Mouse (Mus musculus): ENCODE results near the gene Hdac7.

Hdac7 gene

DNA sequence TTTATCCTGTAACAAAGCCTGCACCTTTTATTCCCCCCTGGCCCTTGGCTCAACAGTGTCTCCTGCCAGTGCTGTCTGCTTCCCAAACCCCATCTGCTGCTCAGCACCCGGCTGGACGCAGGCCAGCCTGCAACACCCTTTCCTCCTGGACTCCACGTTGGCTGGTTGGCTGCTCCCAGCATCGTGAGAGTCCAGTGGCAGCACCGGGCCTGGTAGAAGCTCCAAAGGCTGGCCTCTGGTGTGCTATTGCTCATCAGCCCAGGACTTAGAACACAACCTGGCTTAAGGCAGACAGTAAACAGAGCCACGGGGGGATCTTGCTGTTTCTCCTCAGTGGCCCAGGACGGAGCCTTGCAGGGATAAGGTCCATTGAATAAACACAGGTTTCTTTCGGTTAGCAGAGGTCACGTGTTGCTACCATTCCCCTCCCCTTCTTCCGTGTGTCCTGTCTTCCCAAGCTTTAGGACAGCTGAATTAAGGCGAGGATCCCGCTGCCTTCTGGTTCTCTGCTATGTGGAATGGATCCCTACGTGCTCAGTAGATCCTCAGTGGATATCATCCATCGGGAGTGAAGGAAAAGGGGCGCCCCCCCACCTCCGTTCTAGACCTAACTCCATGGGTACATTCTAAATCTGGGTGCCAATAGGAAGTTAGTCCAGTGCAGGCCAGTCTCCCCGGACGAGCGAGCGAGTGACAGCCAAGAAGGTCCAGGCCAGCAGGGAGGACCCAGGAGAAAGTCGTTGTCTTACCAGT lies 30.7 kb downstream of the Hdac7 start:
- DNase-seq (ENCODE audit: low spot score): no peak

DNA sequence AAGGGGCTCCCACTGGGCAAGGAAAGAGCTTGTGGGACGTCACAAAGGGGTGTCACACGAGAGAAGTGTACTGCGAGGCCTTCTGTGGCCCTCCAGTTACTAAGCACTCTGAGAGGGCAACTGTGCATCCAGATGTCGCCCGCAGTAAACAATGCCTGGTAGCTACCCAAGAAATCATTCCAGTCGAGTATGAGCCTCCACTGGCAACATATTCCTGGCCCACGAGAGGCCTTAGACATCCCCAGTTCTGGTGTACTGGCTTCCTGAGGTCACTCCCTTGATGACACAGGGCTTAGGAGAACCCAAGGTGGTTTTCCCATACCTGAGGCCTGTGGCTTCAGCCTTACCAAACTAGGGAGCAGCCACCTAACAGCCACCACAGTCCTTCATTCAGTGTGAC lies 31.4 kb downstream of the Hdac7 start:
- no peak for DNase-seq (ENCODE audit: low spot score)

- no peak for DNase-seq (ENCODE audit: low spot score)
Observed at GRCm38 (mm10) chr15:97812126-97812525, 32.2 kb downstream of the Hdac7 start.

- no peak for DNase-seq (ENCODE audit: low spot score)
Observed at GRCm38 (mm10) chr15:97811307-97811706, 33.0 kb downstream of the Hdac7 start.

- DNase-seq (ENCODE audit: low spot score): no peak
Observed at GRCm38 (mm10) chr15:97810399-97810798, 33.9 kb downstream of the Hdac7 start.

DNA sequence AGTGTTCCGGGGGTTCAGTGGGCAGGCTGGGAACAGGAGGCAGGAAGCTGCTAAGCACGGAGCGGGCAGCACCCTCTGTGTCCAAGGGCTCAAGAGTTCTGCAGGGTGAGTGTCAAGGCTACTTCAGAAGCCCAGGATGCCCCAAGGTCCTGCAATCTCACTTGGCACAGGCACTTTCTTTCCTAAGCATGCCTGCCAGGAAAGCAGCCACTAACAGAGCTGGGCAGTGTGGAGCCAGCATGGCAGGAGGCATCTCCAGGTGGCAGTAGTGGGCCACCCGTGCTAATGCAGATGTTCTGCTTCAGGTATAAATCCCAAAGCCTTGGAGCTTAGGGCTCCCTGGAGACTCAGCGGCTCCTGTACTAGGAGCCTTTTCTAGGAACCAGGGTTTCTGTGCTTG lies 34.4 kb downstream of the Hdac7 start:
- DNase-seq (ENCODE audit: low spot score): no peak

- no peak for DNase-seq (ENCODE audit: low spot score)
Observed at GRCm38 (mm10) chr15:97809206-97809605, 35.1 kb downstream of the Hdac7 start.

DNA sequence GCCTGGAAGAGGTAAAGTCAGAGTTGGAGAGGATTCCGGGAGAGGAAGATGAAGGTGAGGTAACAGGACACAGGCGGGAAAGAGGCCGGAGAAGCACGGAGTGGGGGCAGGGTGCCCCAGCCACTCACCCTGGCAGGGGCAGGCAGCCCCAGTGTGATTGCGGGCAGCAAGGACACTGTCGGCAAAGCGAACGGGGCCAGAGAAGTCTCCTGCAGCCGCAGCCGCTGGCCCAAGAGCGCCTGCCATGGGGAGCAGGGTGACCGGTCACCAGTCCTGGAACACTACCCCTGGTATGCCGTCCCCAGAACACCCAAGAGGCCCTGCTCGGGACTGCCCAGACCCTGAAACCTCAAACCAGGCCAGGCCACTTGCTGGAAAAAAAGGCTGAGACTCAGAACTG lies 35.8 kb downstream of the Hdac7 start:
- DNase-seq (ENCODE audit: low spot score): no peak

DNA sequence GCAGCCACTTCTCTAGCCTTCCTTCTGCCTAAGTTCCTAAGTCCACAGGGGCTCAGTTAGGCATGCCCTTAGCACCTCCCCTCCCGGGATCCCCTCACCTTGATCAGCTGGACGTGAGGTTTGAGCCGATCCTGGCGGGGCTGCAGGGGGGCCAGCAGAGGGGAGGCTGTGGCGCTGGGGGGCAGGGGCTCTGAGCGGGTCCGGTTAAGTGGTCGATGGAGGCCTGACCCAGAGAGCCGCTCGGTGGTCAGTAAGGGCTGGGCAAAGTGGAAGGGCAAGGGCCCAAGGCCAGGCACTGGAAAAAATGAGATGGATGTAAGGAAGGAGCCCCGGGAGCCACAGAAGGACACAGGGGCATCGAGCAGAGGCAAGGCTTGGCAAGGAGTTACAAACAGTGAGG lies 36.4 kb downstream of the Hdac7 start:
- DNase-seq (ENCODE audit: low spot score): no peak

DNA sequence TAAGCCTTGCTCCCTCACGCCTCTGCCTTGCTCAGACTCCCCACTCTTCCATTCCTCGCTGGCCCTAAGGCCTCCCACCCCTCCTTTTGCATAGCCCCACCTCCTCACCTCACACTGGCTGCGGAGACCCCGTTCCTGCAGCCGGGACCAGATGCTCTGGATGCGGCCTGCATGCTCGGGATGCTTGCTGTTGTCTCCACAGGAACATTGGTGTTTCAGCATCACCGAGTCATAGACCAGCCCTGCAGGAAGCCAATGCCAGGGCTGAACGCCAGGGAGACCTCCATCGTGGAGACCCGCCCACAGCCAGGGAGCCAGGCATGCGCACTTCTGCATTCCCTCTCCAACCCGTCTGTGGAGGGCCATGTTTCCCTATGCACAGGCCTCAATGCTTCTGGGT lies 41.7 kb downstream of the Hdac7 start:
- no peak for DNase-seq (ENCODE audit: low spot score)

DNA sequence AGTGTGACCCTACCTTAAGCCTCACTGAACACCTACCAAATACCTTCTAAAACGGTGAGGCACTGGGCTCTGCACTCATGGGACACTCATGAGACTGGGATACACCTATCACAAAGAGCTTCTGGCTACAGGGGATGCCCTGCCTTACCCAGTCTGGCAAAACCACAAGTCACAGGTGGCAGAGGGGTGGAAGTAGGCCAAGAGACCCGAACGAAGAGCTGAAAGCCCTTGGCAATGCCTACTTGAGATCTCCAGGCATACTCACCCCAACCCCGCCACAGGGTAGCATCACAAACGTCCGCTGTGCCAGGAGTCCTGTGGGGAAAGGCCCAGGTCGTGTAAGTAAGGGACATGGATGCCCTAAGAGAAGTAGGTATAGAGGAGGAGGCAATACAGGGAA lies 42.5 kb downstream of the Hdac7 start:
- DNase-seq (ENCODE audit: low spot score): no peak

DNA sequence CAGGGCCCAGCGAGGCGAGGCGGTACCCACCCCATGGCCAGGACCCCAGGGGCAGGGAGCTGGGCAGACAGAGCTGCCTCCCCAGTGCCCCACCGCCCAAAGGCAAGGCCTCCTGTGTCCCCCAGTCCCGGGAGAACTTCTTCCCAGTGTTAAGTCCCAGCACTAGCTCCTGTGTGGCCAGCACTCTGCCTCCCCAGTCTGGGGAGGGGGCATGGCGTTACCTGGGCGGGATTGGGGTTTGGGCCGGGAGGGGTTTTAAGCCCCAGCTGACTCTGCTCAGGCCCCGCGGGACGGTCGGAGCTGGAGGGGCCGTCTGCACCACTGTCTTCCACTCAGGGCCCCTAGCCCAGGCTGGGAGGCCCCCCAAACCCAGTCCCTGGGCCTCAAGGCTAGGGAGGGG lies 43.4 kb downstream of the Hdac7 start:
- no peak for DNase-seq (ENCODE audit: low spot score)

DNA sequence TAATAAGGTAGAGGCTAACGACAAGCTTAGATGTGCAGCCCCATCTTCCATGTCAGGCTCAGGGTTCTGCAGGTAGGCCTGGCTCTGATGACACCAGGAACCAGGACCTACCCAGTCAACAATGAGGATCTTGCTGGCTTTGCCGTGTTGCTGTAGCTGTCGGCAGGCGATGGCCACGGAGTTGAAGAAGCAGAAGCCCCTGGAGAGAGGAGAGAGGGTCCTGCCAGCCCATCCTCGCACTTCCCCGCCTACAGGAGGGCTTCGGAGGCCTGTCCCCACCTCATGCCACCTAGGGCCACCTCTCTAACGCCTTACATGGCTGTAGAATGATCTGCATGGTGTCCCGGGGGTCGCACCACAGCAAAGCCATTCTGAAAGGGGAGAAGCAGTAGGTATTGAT lies 44.9 kb downstream of the Hdac7 start:
- no peak for DNase-seq (ENCODE audit: low spot score)

GRCm38 (mm10) chr15:97798134-97798533 lies 46.2 kb downstream of the Hdac7 start:
- DNase-seq (ENCODE audit: low spot score): no peak

DNA sequence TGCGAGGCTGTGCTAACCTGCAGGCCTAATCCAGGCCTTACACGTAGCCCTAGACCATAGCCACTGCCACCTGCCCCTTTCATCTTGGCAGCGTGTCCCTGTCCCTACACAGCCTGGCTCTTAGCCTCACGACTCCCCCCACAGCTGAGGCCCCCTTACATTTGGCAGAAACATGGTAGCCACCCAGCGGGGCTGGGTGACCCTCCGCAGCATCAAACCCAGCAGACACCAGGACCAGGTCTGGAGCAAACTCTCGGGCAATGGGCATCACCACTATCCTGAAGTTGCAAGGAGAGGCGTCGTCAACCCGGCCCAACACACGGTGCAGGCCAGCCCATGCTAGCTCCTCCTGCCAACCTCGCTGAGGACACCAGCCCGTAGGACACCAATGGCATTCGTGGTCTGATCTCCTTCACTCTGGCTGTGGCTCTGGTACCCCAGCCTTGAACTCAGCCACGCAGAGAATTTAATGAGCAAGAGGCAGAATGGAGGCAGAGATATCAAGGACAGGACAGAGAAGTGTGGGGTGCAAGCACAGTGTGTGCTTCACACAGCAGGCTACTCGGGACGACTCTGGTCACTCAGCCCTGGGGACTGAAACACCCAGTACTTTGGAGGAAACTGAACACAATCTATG lies 47.5 kb downstream of the Hdac7 start:
- DNase-seq (ENCODE audit: low spot score): no peak

DNA sequence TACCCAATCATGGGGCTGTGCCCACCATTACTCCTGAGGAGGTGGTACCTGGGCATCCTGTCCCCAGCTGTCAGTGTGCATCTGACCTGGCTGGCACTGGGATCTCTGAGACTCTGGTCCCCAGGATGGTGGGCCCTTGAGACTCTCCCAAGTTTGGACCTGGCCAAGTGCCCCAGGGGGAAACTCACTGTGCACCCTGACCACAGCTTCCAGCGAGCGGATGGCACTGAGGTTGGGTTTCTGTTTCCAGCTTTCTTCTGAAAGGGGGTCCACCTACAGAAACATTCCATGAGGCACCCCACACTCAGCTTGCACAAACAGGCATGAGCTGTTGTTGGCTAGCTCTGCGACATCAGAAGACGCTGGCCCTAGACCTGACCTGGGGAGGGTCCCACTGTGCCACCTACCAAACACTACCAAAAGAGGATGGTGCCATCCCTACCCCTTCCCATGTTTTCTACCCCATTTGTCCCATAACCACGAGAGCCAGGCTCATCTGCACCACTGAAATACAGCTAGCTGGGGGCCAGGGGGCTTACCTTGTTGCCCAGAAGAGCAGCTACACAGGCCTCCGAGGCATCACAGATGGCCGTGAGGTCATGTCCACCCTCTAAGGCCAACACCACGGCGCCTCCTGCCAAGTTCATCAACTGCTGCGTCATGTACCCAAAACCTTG lies 48.6 kb downstream of the Hdac7 start:
- no peak for DNase-seq (ENCODE audit: low spot score)

DNA sequence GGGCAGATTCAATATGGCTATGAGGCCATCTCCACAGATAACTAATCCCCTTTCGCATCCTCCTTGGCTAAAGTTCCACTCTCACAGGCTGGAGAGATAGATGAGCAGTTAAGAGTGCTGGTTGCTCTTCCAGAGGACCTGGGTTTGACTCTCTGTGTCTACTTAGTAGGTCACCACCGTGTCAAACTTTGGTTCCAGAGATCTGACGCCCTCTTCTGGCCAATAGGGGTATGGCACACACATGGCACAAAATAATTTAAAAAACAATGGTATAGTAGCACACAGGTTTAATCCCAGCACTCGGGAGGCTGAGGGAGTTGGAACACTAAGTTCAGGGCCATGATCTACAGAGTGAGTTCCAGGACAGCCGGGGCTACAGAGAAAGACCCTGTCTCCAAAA lies 50.0 kb downstream of the Hdac7 start:
- no peak for DNase-seq (ENCODE audit: low spot score)

GRCm38 (mm10) chr15:97793386-97794153 lies 50.7 kb downstream of the Hdac7 start:
- DNase-seq (ENCODE audit: low spot score): no peak

GRCm38 (mm10) chr15:97791126-97791700 lies 53.1 kb downstream of the Hdac7 start:
- DNase-seq (ENCODE audit: low spot score): no peak

DNA sequence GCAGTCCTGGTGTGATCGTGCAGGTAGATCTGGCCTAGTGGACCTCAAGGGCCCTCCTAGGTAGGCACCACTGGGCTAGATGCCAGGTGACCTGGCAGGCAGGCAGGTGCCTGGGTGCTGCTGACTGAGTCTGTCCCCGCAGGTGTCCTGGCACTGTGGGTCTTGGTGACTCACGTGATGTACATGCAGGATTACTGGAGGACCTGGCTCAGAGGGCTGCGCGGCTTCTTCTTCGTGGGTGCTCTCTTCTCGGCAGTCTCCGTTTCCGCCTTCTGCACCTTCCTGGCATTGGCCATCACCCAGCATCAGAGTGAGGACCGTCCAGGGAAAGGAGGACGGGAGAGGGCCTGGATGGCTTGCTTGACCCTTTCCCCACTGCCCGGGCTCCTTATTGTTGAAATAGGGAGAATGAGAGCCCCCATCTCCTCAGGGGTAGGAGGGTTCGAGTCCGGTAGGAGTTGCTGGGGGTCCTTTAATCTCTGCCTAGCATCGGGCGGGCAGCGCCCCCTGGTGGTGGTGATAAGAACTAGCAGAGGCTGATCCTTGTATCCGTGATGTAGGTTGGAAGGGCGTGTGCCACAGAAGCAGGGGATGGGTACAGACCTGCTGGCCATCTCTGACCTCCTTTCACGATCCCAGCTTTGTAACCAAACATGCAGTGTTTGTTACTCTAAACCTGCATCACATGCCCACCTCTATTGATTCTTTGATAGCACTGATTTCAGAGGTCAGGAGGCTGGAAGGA lies 54.4 kb downstream of the Hdac7 start:
- peak; percentile 47 for DNase-seq (ENCODE audit: low spot score)

GRCm38 (mm10) chr15:97788821-97789220 lies 55.5 kb downstream of the Hdac7 start:
- no peak for DNase-seq (ENCODE audit: low spot score)
